Mouse (Mus musculus) granulocyte monocyte progenitor cell, adult 5-6 weeks (primary cell): ENCODE results near the gene Acss2. TPM values are rescaled to one million over a fixed set of nuclear protein-coding genes. Genes with fewer than 3 reads are reported as not detected.

Experiments used
- ATAC-seq: replicated peaks from 2 replicates; pipeline ENCODE4 v1.8.0; 2016; ENCODE audit warnings: mild to moderate bottlenecking, moderate TSS enrichment, inconsistent platforms; ENCODE audit not compliant: poor library complexity, severe bottlenecking
- total RNA-seq, 2 experiments: library from RNA; stranded (forward) in 1 of 2; stranded (reverse) in 1 of 2; fragments of 200-712, 200-1000 nt in 1 of 2; fragments of >200 nt in 1 of 2; fragmentation: Nextera tagmentation in 1 of 2; gene quantifications; 2 replicates each; pipeline ENCODE4 v1.2.3; 2014 to 2017

Acss2 gene
- total RNA-seq, 2 experiments from 2014 or later = 4.4 to 5.6 TPM

DNA sequence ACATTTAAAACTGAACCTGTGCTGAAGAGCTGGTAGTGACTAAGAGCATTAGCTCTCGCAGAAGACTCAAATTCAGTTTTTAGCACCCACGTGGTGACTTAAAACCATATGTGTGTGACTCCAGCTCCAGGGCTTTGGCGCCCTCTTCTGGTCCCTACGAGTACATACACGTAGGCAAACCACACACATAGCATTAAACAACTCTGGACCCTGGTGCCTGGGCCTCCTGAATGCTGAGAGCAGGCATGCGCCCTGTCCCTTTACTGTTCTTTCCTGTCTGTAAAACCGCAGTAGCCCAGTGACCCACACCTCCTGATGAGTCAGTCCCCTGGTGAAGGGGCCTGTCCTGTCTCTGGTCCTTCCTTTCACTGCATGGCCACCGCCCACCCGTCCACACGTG is 107.0 kb downstream of the Acss2 start:
- peak; percentile 47 for ATAC-seq

DNA sequence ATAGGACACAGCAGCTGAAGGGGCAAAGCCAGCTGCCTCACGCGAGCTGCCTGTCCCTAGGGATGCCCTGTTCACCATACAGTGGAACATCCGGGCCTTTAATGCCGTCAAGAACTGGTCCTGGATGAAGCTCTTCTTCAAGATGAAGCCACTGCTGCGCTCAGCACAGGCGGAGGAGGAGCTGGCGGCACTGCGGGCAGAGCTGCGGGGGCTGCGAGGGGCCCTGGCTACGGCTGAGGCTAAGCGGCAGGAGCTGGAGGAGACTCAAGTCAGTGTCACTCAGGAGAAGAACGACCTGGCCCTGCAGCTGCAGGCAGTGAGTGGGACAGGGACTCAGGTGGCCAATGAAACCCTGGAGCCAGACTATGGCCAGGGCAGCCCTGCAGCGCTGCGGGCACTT is 108.5 kb downstream of the Acss2 start:
- no peak for ATAC-seq

DNA sequence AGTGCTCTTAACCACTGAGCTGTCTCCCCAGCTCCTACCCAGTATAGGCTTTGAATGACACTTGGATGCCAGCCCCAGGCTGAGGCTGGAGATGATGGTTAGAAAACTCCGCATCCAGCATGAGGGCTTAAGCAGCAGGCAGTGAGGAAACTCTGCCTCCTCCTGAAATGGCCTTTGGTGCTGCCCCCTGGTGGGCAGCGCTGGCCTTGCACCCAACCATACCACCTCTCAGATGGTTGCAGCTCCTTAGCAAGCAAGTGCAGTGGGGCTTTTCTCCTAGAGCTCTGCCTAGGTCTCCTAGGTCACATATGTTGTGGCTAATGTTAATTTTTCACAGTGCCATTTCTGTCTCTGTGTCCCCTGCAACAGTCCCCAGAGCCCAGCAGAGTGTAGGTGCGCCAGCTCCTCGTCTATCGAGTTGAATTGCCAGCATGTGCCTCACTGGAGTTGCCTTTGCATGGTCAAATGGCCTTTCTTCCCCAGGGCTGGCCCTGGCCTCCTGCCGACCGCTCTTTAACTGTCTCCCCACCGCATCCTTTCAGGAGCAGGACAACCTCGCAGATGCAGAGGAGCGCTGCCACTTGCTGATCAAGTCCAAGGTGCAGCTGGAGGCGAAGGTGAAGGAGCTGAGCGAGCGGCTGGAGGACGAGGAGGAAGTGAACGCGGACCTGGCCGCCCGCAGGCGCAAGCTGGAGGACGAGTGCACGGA is 109.4 kb downstream of the Acss2 start:
- peak; percentile 53; the same call in 1 of the 2 replicates for ATAC-seq

DNA sequence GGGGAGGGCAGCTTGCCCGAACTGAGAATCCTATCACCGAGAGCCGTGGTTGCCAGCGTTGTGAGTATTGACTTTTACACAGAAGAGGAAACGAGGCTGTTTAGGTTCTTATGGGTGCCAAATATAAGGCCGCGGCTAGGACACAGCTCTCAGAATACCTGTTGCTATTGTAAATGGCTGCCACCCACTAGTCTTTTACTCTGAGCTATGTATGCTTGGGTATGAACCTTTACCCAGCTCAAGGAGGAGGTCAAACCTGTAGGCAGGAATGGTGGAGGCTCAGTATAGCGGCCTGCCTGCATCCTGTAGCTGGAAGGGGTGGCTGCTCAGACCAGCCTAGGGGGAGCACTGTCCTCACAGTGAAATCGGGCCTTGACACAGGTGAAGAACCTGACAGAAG is 110.4 kb downstream of the Acss2 start:
- ATAC-seq = no peak

DNA sequence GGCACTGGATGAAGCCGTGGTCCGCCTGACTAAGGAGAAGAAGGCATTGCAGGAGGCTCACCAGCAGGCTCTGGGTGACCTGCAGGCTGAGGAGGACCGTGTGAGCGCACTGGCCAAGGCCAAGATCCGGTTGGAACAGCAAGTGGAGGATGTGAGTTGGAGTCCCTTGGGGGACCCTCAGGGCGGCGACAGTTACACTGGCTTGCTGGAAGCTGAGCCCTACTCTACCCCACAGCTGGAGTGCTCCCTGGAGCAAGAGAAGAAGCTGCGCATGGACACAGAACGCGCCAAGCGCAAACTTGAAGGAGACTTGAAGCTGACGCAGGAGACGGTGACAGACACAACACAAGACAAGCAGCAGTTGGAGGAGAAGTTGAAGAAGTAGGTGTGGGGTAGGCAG is 110.8 kb downstream of the Acss2 start:
- ATAC-seq = no peak

DNA sequence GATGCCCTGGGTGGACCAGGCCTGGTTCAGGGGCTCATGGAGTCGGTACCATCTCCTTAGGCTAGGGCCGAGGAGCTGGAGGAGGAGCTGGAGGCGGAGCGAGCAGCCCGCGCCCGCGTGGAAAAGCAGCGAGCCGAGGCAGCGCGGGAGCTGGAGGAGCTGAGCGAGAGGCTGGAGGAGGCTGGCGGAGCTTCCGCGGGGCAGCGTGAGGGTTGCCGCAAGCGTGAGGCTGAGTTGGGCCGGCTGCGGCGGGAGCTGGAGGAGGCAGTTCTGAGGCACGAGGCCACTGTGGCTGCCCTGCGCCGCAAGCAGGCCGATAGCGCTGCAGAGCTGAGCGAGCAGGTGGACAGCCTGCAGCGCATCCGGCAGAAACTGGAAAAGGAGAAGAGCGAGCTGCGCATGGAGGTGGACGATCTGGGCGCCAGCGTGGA is 111.5 kb downstream of the Acss2 start:
- ATAC-seq = peak; percentile 41

DNA sequence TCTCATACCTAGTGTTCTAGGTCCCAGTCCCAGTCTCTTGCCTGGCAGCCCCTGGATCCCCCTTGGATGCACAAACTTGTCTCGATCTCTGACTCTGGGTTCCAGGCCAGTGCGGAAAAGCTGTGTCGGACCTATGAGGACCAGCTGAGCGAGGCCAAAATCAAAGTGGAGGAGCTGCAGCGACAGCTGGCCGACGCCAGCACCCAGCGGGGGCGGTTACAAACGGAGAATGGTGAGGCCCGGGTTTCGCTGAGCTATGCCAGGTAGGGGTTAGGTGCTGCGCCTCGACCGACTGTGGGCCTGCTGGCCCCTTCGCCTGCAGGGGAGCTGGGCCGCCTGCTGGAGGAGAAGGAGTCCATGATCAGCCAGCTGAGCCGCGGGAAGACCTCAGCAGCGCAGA is 112.4 kb downstream of the Acss2 start:
- no peak for ATAC-seq

DNA sequence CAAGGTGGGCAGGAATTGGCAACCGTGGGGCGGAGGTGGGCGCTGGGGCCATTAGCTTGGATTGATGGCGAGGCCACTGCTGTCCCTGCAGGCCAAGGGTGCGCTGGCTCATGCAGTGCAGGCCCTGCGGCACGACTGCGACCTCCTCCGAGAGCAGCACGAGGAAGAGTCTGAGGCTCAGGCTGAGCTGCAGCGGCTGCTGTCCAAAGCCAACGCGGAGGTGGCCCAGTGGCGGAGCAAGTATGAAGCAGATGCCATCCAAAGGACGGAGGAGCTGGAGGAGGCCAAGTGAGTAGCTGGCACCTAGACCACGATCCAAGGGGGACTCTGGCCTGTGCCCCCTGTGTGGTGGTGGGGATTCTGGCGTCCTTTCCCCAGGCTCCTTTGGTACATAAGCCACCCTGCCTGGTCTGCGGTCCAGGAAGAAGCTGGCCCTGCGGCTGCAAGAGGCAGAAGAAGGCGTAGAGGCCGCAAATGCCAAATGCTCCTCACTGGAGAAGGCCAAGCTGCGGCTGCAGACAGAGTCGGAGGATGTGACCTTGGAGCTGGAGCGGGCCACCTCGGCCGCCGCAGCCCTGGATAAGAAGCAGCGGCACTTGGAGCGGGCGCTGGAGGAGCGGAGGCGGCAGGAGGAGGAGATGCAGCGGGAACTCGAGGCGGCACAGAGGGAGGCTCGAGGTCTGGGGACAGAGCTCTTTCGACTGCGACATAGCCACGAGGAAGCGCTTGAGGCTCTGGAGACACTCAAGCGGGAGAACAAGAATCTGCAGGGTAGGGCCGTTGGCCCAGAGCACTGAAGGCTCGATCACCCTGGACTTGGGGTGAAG is 113.1 kb downstream of the Acss2 start:
- no peak for ATAC-seq

DNA sequence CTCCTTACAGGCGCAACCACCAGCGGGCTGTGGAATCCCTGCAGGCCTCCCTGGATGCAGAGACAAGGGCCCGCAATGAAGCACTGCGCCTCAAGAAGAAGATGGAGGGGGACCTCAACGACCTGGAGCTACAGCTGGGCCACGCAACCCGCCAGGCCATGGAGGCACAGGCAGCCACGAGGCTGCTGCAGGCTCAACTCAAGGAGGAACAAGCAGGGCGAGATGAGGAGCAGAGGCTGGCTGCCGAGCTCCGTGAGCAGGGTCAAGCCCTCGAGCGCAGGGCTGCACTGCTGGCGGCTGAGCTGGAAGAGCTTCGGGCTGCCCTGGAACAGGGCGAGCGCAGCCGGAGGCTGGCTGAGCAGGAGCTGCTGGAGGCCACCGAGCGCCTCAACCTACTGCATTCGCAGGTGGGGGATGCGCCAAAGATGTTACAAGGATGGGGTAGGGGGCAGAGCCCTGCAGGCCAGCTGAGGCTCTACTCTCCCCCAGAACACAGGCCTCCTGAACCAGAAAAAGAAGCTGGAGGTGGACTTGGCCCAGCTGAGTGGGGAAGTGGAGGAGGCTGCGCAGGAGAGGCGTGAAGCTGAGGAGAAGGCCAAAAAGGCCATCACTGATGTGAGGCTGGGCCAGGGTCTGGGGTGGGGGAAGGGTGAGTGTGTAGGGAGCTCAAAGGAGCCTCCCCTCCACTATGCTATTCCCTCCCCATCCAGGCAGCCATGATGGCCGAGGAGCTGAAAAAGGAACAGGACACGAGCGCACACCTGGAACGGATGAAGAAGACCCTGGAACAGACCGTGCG is 114.6 kb downstream of the Acss2 start:
- ATAC-seq = no peak

DNA sequence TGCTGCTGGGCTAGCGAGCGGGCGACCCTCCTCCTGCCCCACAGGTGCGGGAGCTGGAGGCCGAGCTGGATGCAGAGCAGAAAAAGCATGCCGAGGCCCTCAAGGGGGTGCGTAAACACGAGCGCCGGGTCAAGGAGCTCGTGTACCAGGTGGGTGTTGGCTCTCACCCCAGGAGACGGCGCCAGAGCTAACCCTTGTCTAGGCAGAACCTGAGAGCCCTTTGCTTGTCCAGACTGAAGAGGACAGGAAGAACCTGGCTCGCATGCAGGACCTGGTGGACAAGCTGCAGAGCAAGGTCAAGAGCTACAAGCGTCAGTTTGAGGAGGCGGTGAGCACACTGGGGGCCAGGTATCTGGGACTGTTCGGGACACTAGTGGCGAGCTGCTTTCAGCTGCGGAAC is 115.4 kb downstream of the Acss2 start:
- ATAC-seq = no peak

DNA sequence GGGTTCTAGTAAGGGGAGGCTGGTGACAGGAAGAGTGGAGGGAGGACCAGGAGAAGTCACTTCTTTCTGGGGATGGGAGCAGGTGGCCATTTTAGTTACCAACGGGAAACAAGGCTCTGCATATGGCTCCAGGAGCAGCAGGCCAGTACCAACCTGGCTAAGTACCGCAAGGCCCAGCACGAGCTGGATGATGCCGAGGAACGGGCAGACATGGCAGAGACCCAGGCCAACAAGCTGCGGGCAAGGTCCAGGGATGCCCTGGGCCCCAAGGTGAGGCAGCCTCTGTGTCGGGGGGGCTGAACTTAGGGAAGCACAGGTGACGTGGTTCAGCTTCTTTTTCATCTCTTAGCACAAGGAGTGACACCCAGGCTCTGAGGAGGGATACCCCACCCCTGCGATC is 116.0 kb downstream of the Acss2 start:
- no peak for ATAC-seq

DNA sequence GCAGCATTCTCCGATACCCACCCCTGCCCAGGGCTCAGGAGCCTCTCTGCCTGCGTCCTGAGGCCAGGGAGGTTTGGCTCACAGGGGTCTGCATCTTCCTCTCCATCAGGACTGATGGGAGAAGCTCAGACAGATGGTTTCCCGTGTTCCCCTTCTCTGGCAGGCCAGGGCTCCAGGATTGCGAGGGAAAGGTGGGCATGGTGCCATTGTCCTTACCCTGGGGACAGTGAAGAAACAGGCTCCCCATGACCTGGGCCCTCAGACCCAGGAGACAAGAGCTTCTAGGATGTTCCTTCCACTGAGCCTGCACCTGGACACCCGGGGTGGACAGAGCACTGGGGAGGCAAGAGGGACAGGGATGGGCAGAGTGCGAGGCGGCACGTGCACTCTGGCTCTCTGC is 116.8 kb downstream of the Acss2 start:
- ATAC-seq = no peak

Other genes starting within 250 kb of the Acss2 start
- 0.60 and 2.2 TPM in 2 replicates for gene Map1lc3a, start 241.7 kb upstream of the Acss2 start, total RNA-seq (2014; fragmentation: Nextera tagmentation)
- 1.1 and 1.3 TPM in 2 replicates for gene Map1lc3a, start 241.7 kb upstream of the Acss2 start, total RNA-seq (2017)
- 51.4 and 52.3 TPM in 2 replicates for gene Pigu, start 160.5 kb upstream of the Acss2 start, total RNA-seq (2014; fragmentation: Nextera tagmentation)
- gene Pigu, start 160.5 kb upstream of the Acss2 start, total RNA-seq (2017) = 44.0 TPM in 2 replicates
- gene Trp53inp2, start 136.9 kb upstream of the Acss2 start, total RNA-seq (2014; fragmentation: Nextera tagmentation) = 0.23 and 0.95 TPM in 2 replicates
- 2.9 and 4.8 TPM in 2 replicates for gene Trp53inp2, start 136.9 kb upstream of the Acss2 start, total RNA-seq (2017)
- 59.4 and 61.0 TPM in 2 replicates for gene Ncoa6, start 44.1 kb upstream of the Acss2 start, total RNA-seq (2014; fragmentation: Nextera tagmentation)
- 14.2 and 15.8 TPM in 2 replicates for gene Ncoa6, start 44.1 kb upstream of the Acss2 start, total RNA-seq (2017)
- not detected in 2 replicates for gene Ggt7, start 289 bp downstream of the Acss2 start, total RNA-seq (2014; fragmentation: Nextera tagmentation)
- gene Ggt7, start 289 bp downstream of the Acss2 start, total RNA-seq (2017) = not detected in 2 replicates
- gene Gss, start 74.9 kb downstream of the Acss2 start, total RNA-seq (2014; fragmentation: Nextera tagmentation) = 17.0 and 18.2 TPM in 2 replicates
- gene Gss, start 74.9 kb downstream of the Acss2 start, total RNA-seq (2017) = 16.7 and 21.6 TPM in 2 replicates
- 0.37 TPM in 1 of 2 replicates, not detected in the other for gene Myh7b, start 93.3 kb downstream of the Acss2 start, total RNA-seq (2014; fragmentation: Nextera tagmentation)
- gene Myh7b, start 93.3 kb downstream of the Acss2 start, total RNA-seq (2017) = not detected in 2 replicates
- gene Trpc4ap, start 174.4 kb downstream of the Acss2 start, total RNA-seq (2014; fragmentation: Nextera tagmentation) = 106 and 107 TPM in 2 replicates
- gene Trpc4ap, start 174.4 kb downstream of the Acss2 start, total RNA-seq (2017) = 76.1 and 89.2 TPM in 2 replicates
- 74.9 and 81.9 TPM in 2 replicates for gene Edem2, start 211.5 kb downstream of the Acss2 start, total RNA-seq (2014; fragmentation: Nextera tagmentation)
- gene Edem2, start 211.5 kb downstream of the Acss2 start, total RNA-seq (2017) = 71.6 and 73.7 TPM in 2 replicates
- gene Gm17581, start 217.9 kb downstream of the Acss2 start, total RNA-seq (2014; fragmentation: Nextera tagmentation) = not detected in 2 replicates
- not detected in 2 replicates for gene Gm17581, start 217.9 kb downstream of the Acss2 start, total RNA-seq (2017)
- gene Procr, start 233.2 kb downstream of the Acss2 start, total RNA-seq (2014; fragmentation: Nextera tagmentation) = 0.88 and 3.3 TPM in 2 replicates
- 1.1 and 1.6 TPM in 2 replicates for gene Procr, start 233.2 kb downstream of the Acss2 start, total RNA-seq (2017)